Mouse (Mus musculus) hindbrain, embryonic 10.5 days (tissue): ENCODE data around the gene Cdkl5. TPM values are rescaled to one million over a fixed set of nuclear protein-coding genes. Genes with fewer than 3 reads are reported as not detected.

ENCODE experiments used
- DNase-seq: peaks from one replicate; pipeline ENCODE4 v3.0.0-alpha.2; 2017; ENCODE audit warnings: low spot score
- H3K27ac ChIP-seq: fragments of 300-500 bp; sonication (generic); 2 replicates; pipeline ENCODE4 v1.5.1; 2016; ENCODE audit warnings: mild to moderate bottlenecking, moderate library complexity
- H3K27me3 ChIP-seq: fragments of 300-500 bp; sonication (generic); 2 replicates; pipeline ENCODE4 v1.6.1; 2016; ENCODE audit warnings: mild to moderate bottlenecking; ENCODE audit not compliant: poor library complexity, insufficient read depth, severe bottlenecking
- H3K36me3 ChIP-seq: fragments of 300-500 bp; sonication (generic); 2 replicates; pipeline ENCODE4 v1.6.1; 2016; ENCODE audit warnings: mild to moderate bottlenecking, moderate library complexity
- H3K4me1 ChIP-seq: fragments of 300-500 bp; sonication (generic); replicated peaks from 2 replicates; pipeline ENCODE4 v1.6.1; 2016; ENCODE audit warnings: mild to moderate bottlenecking
- H3K4me3 ChIP-seq: fragments of 300-500 bp; sonication (generic); 2 replicates; pipeline ENCODE4 v1.5.1; 2016; ENCODE audit warnings: mild to moderate bottlenecking, moderate library complexity
- H3K9me3 ChIP-seq: fragments of 300-500 bp; sonication (generic); 2 replicates; pipeline ENCODE4 v1.6.1; 2016; ENCODE audit warnings: mild to moderate bottlenecking, moderate library complexity
- WGBS: fragments of 180-500 bp; shearing (Covaris S2); methylation state at CpG from one replicate; pipeline ENCODE4 v1.1.7; 2016; 5-methylcytosine and 5-hydroxymethylcytosine counted together
- polyA plus RNA-seq: library from polyadenylated mRNA; unstranded; fragments of >200 nt; fragmentation: Nextera tagmentation; extraction: Ambion mirVana; gene quantifications from 2 replicates; pipeline ENCODE4 v1.2.1, GENCODE M21; 2016

Gene Cdkl5
- polyA plus RNA-seq, 1 experiment from 2014 or later: 2.3 TPM

GRCm38 (mm10) chrX:160766233-160766616 lies 228.3 kb downstream of the Cdkl5 start:
- Histone ChIP-seq H3K36me3 (no peaks in the 10 kb centered on the region), H3K4me3 (peak overlapping the region; percentile 53), H3K9me3 (no peaks in the 10 kb centered on the region), H3K4me1 (no peaks in the 10 kb centered on the region), H3K27ac (no peak overlapping the region), H3K27me3 (peaks cover 68% of the 10 kb centered on the region)
- WGBS: 31% methylated on average over 15 of the region's 15 CpGs
- DNase-seq: no peak

GRCm38 (mm10) chrX:160765389-160766232 lies 228.9 kb downstream of the Cdkl5 start:
- Histone ChIP-seq H3K27me3 (peaks cover 68% of the 10 kb centered on the region), H3K4me3 (peak overlapping the region; percentile 53), H3K36me3 (no peaks in the 10 kb centered on the region), H3K9me3 (no peaks in the 10 kb centered on the region), H3K4me1 (no peaks in the 10 kb centered on the region), H3K27ac (no peak overlapping the region)
- 32% methylated on average over 30 of the region's 30 CpGs for WGBS
- peak; percentile 83 for DNase-seq

- H3K27me3 ChIP-seq: peaks cover 32% of the 10 kb centered on the region
- WGBS: 94% methylated on average over 8 of the region's 8 CpGs
These were observed 243.7 kb downstream of the Cdkl5 start for GRCm38 (mm10) chrX:160750808-160751207.

GRCm38 (mm10) chrX:160748653-160749052 lies 245.9 kb downstream of the Cdkl5 start:
- Histone ChIP-seq H3K27ac (no peak overlapping the region), H3K27me3 (peaks cover 16% of the 10 kb centered on the region), H3K4me3 (no peak overlapping the region), H3K4me1 (no peaks in the 10 kb centered on the region), H3K9me3 (no peaks in the 10 kb centered on the region), H3K36me3 (no peaks in the 10 kb centered on the region)
- no peak for DNase-seq
- WGBS: 74% methylated on average over 1 of the region's 1 CpGs

More at GRCm38 (mm10) chrX:160750808-160751207, 243.7 kb downstream of the Cdkl5 start:
- H3K36me3 ChIP-seq: no peaks in the 10 kb centered on the region
- no peak overlapping the region for H3K27ac ChIP-seq
- no peak overlapping the region for H3K4me3 ChIP-seq
- H3K4me1 ChIP-seq: no peaks in the 10 kb centered on the region
- DNase-seq: no peak
- no peaks in the 10 kb centered on the region for H3K9me3 ChIP-seq

- WGBS: 90% methylated on average over 1 of the region's 1 CpGs
- DNase-seq: no peak
- no peaks in the 10 kb centered on the region for H3K9me3 ChIP-seq
- H3K36me3 ChIP-seq: no peaks in the 10 kb centered on the region
- peaks cover 10% of the 10 kb centered on the region for H3K27me3 ChIP-seq
- no peak overlapping the region for H3K27ac ChIP-seq
- H3K4me1 ChIP-seq: no peaks in the 10 kb centered on the region
- no peak overlapping the region for H3K4me3 ChIP-seq
These were observed 249.1 kb downstream of the Cdkl5 start for GRCm38 (mm10) chrX:160745399-160745798.

- peaks cover 43% of the 10 kb centered on the region for H3K27me3 ChIP-seq
- H3K9me3 ChIP-seq: no peaks in the 10 kb centered on the region
- H3K27ac ChIP-seq: no peak within 1 kb of the TSS
- H3K4me3 ChIP-seq: no peak within 1 kb of the TSS
- WGBS: 80% methylated on average over 5 of the region's 5 CpGs
- no peaks in the 10 kb centered on the region for H3K4me1 ChIP-seq
- DNase-seq: no peak
- H3K36me3 ChIP-seq: no peaks in the 10 kb centered on the region
These were observed 258.9 kb downstream of the Cdkl5 start, which contains the start of gene Ppef1 for GRCm38 (mm10) chrX:160735650-160736049. Gene Ppef1 (minus strand): TSS chrX:160735765.

Other genes with a start within 250 kb of the Cdkl5 start
- gene Rs1, start 226.7 kb downstream of the Cdkl5 start, polyA plus RNA-seq: 0.06 TPM in 1 of 2 replicates, not detected in the other
- gene Gja6, start 87.7 kb downstream of the Cdkl5 start, polyA plus RNA-seq: 0.14 and 0.15 TPM in 2 replicates
- gene Scml2, start 122.5 kb upstream of the Cdkl5 start, polyA plus RNA-seq: 2.0 and 2.6 TPM in 2 replicates